Mouse (Mus musculus): ENCODE results near the gene Prpf8. TPM values are rescaled to one million over a fixed set of nuclear protein-coding genes. Genes with fewer than 3 reads are reported as not detected.

Gene Prpf8
- total and polyA plus RNA-seq, 3 experiments = 187 to 345 (median 246) TPM

DNA sequence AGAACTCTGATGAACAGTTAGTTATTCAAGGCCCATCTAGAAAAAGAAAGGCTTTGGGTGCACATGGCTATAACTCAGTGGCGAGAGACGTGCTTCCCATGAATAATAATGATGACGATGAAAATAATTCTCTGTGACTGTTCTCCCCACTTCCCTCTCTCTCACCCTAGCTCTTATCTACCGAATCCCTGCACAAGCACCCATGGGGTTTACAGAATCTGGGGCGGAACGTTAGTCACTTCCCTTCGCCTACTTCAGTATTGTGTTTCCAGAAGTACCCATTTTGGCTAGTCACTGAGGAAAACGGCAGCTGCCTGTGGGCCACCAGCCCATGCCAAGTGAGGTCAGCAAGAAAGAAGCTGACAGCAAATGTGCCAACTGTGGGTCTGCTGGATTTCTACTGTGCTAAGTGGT is 28.0 kb upstream of the Prpf8 start (continued):
- TF ChIP-seq ZMIZ1 (IDR thresholded peaks at IDR 0.05; ENCODE audit: low read depth, low read length) (peak; percentile 69), NRF1 (IDR thresholded peaks at IDR 0.05; ENCODE audit: low read depth, low read length) (no peak), EP300 (IDR thresholded peaks at IDR 0.05; ENCODE audit: low read length) (no peak; the same call in none of the 2 replicates), MYC (IDR thresholded peaks at IDR 0.05; ENCODE audit: low read depth, low read length) (peak; percentile 86)

DNA sequence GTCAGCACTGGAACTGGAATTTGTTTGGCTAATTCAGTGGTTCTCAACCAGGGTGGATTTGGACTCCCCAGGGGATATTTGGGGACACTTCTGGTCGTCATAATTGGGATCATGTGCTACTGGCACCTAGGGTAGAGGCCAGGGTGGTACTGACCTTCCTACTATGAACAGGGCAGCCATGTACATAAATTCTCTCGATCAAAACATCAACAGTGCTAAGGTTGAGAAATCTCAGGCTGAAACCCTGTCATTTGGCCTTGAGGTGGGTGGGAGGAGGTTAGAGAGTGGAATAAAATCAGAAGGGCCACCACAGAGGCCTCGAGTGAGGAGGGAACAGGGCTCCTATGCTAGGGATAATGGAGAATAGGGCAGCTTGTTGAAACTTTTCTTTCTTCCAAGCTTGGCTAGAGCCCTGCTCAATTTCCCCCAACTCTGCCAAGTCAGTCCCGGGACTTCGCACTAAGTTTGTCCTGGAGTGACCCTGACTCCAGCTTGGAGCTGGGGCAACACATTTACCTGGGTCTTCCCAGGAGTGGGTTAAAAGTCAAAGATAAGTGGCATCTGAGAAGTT is 27.4 kb upstream of the Prpf8 start:
- peak overlapping the region; percentile 34 to 83 (median 42) for H3K4me3 ChIP-seq (replicated peaks in 1 of 3; ENCODE audit: low read depth in 2 of 3, low read length in 2 of 3, poor library complexity in 1 of 3)
- no peak; the same call in 1 of the 2 replicates for TF ChIP-seq CHD1 (IDR thresholded peaks at IDR 0.05; ENCODE audit: low read depth, low read length)
- TF ChIP-seq JUN (IDR thresholded peaks at IDR 0.05; ENCODE audit: insufficient read depth, low read depth, low read length) = no peak
- peak; percentile 57 for TF ChIP-seq ETS1 (conservative IDR thresholded peaks at IDR 0.05; ENCODE audit: low read depth, low read length)
- 0 out of 2 replicates have a peak, but pooled peaks have one; percentile 24 for TF ChIP-seq IRF4 (IDR thresholded peaks at IDR 0.05; ENCODE audit: low read depth, low read length)
- TF ChIP-seq ZC3H11A (IDR thresholded peaks at IDR 0.05; ENCODE audit: low read depth, low read length) = no peak
- TF ChIP-seq POLR2AphosphoS2 (IDR thresholded peaks at IDR 0.05; ENCODE audit: low read depth, low read length) = peak; percentile 22; the same call in 1 of the 2 replicates
- TF ChIP-seq USF2 (conservative IDR thresholded peaks at IDR 0.05; ENCODE audit: low read depth, low read length) = no peak
- TF ChIP-seq TBP (conservative IDR thresholded peaks at IDR 0.05; ENCODE audit: low read depth, low read length) = 0 out of 2 replicates have a peak, but pooled peaks have one; percentile 5
- no peak for TF ChIP-seq RCOR1 (conservative IDR thresholded peaks at IDR 0.05; ENCODE audit: low read depth, low read length)
- 0 out of 2 replicates have a peak, but pooled peaks have one; percentile 48 for TF ChIP-seq KAT2A (IDR thresholded peaks at IDR 0.05; ENCODE audit: insufficient replicate concordance, low read length)
- no peak for TF ChIP-seq MYC (IDR thresholded peaks at IDR 0.05; ENCODE audit: low read depth, low read length)
- TF ChIP-seq POLR2A (IDR thresholded peaks at IDR 0.05; ENCODE audit: low read depth, low read length) = 0 out of 2 replicates have a peak, but pooled peaks have one; percentile 10
- no peak; the same call in 1 of the 2 replicates for TF ChIP-seq UBTF (IDR thresholded peaks at IDR 0.05; ENCODE audit: low read depth, low read length)
- peak; percentile 31; the same call in 1 of the 2 replicates for TF ChIP-seq MAFK (IDR thresholded peaks at IDR 0.05; ENCODE audit: insufficient replicate concordance, low read length)
- 0 out of 2 replicates have a peak, but pooled peaks have one; percentile 5 for TF ChIP-seq NELFE (IDR thresholded peaks at IDR 0.05; ENCODE audit: low read depth, low read length)
- peak; percentile 19; the same call in 1 of the 2 replicates for TF ChIP-seq CHD2 (IDR thresholded peaks at IDR 0.05; ENCODE audit: low read length)
- peak; percentile 58; the same call in 1 of the 2 replicates for TF ChIP-seq MEF2A (IDR thresholded peaks at IDR 0.05; ENCODE audit: borderline replicate concordance, low read depth, low read length)
- TF ChIP-seq RAD21 (IDR thresholded peaks at IDR 0.05; ENCODE audit: low read depth, low read length) = no peak
- TF ChIP-seq HCFC1 (IDR thresholded peaks at IDR 0.05; ENCODE audit: low read depth, low read length) = no peak
- no peak for TF ChIP-seq PAX5 (IDR thresholded peaks at IDR 0.05; ENCODE audit: low read length)
- TF ChIP-seq NRF1 (IDR thresholded peaks at IDR 0.05; ENCODE audit: low read depth, low read length) = no peak
- TF ChIP-seq EP300 (IDR thresholded peaks at IDR 0.05; ENCODE audit: low read length) = peak; percentile 35; the same call in 1 of the 2 replicates
- TF ChIP-seq ZKSCAN1 (IDR thresholded peaks at IDR 0.05; ENCODE audit: borderline replicate concordance, low read depth, low read length) = no peak
- no peak for TF ChIP-seq ZNF384 (IDR thresholded peaks at IDR 0.05; ENCODE audit: low read depth, low read length)
- TF ChIP-seq MAX (IDR thresholded peaks at IDR 0.05; ENCODE audit: low read length) = peak; percentile 22; the same call in 1 of the 2 replicates
- 0 out of 2 replicates have a peak, but pooled peaks have one; percentile 34 for TF ChIP-seq MAZ (IDR thresholded peaks at IDR 0.05; ENCODE audit: low read depth, low read length)
- TF ChIP-seq SIN3A (IDR thresholded peaks at IDR 0.05; ENCODE audit: low read length) = 0 out of 2 replicates have a peak, but pooled peaks have one; percentile 7
- TF ChIP-seq TCF12 (IDR thresholded peaks at IDR 0.05; ENCODE audit: low read depth, low read length) = no peak; the same call in 1 of the 2 replicates
- TF ChIP-seq USF1 (IDR thresholded peaks at IDR 0.05; ENCODE audit: low read depth, low read length) = no peak
- TF ChIP-seq ZMIZ1 (IDR thresholded peaks at IDR 0.05; ENCODE audit: low read depth, low read length) = no peak
- no peak for TF ChIP-seq E2F4 (IDR thresholded peaks at IDR 0.05; ENCODE audit: insufficient replicate concordance, low read depth, low read length)
- TF ChIP-seq JUND (conservative IDR thresholded peaks at IDR 0.05; ENCODE audit: low read depth, low read length) = no peak
- TF ChIP-seq BHLHE40 (IDR thresholded peaks at IDR 0.05; ENCODE audit: low read depth, low read length) = peak; percentile 57; the same call in 1 of the 2 replicates
- TF ChIP-seq ELF1 (IDR thresholded peaks at IDR 0.05; ENCODE audit: low read depth, low read length) = no peak

More for the DNA sequence above, 27.4 kb upstream of the Prpf8 start:
- dilution Hi-C loops (cut with MboI; ENCODE audit: extremely low pct_ligation_motif_present, extremely low pct_unique_long_range_greater_than_20kb, low sequenced_read_pairs) (no loop called here), in situ Hi-C loops (cut with MboI; ENCODE audit: low pct_ligation_motif_present, low pct_unique_long_range_greater_than_20kb, low sequenced_read_pairs) (loop anchor here (5.0 kb wide), 1 partner anchor 47 kb away; no protein-coding TSS in a partner anchor)
- peak overlapping the region; percentile 98 for H3K27ac ChIP-seq (ENCODE audit: insufficient read depth, low read depth)
- peaks cover 10% of the 10 kb centered on the region; the same call in 1 of the 2 replicates for H3K79me2 ChIP-seq (replicated peaks; ENCODE audit: control insufficient read depth, extremely low read depth, insufficient read depth, poor library complexity, severe bottlenecking)
- no peaks in the 10 kb centered on the region for H3K9me3 ChIP-seq (replicated peaks; ENCODE audit: low read length)
- peaks cover 31 to 76% of the 10 kb centered on the region in 2 experiments for H3K4me1 ChIP-seq (ENCODE audit: control insufficient read depth in 1 of 2, insufficient read depth in 2 of 2)
- peaks cover 6 to 8% of the 10 kb centered on the region in 2 experiments for H3K36me3 ChIP-seq (replicated peaks in 1 of 2; ENCODE audit: control insufficient read depth in 1 of 2, insufficient read depth in 1 of 2, low read length in 1 of 2)
- DNase-seq (ENCODE audit: extremely low read depth) = peak; percentile 75
- H3K27me3 ChIP-seq (replicated peaks) = no peaks in the 10 kb centered on the region
- peak overlapping the region; percentile 71 for H3K9ac ChIP-seq (ENCODE audit: insufficient read depth, low read depth)
- H3K4me2 ChIP-seq (ENCODE audit: insufficient read depth, low read depth, poor library complexity, severe bottlenecking) = peak overlapping the region; percentile 97

Data from CH12.LX (cell line).